Mouse (Mus musculus) thymus, postnatal 36 days (tissue): ENCODE measurements at regions not wholly inside any gene's neighbourhood (a gene's known extent, or its start where the extent isn't known, plus 50 kb on each side); places are given as distances from the start of the nearest gene placed in this dataset.

ENCODE experiments used
- DNase-seq, 2 experiments: peaks; one replicate each; pipeline ENCODE4 v3.0.0; 2022; ENCODE audit warnings: mixed read lengths in 2 of 2

GRCm38 (mm10) chr10:99468971-99469370 lies 205.9 kb downstream of the Dusp6 start:
- DNase-seq, result no peak

- DNase-seq, result no peak
Observed at GRCm38 (mm10) chr10:99471832-99472497, 208.9 kb downstream of the Dusp6 start.

- DNase-seq, result no peak
Observed at GRCm38 (mm10) chr10:99472806-99473205, 209.8 kb downstream of the Dusp6 start.

- no peak for DNase-seq
Observed at GRCm38 (mm10) chr10:99473758-99474157, 210.7 kb downstream of the Dusp6 start.

GRCm38 (mm10) chr10:99474546-99474945 lies 211.5 kb downstream of the Dusp6 start:
- DNase-seq, result no peak

- DNase-seq, result no peak
Observed at GRCm38 (mm10) chr10:99476214-99476613, 213.2 kb downstream of the Dusp6 start.

- no peak for DNase-seq
Observed at GRCm38 (mm10) chr10:99476776-99477175, 213.7 kb downstream of the Dusp6 start.

GRCm38 (mm10) chr10:99480573-99480972 lies 217.5 kb downstream of the Dusp6 start:
- DNase-seq, result no peak

- no peak for DNase-seq
Observed at GRCm38 (mm10) chr10:99482009-99482408, 219.0 kb downstream of the Dusp6 start.

- no peak for DNase-seq
Observed at GRCm38 (mm10) chr10:99488195-99489080, 225.4 kb downstream of the Dusp6 start.

GRCm38 (mm10) chr10:99511514-99512237 lies 247.8 kb downstream of the Csl start:
- no peak for DNase-seq

GRCm38 (mm10) chr10:99517944-99518343 lies 241.5 kb downstream of the Csl start:
- no peak for DNase-seq

- DNase-seq, result no peak
Observed at GRCm38 (mm10) chr10:99519479-99519878, 240.0 kb downstream of the Csl start.

GRCm38 (mm10) chr10:99523817-99524216 lies 235.6 kb downstream of the Csl start:
- no peak for DNase-seq

GRCm38 (mm10) chr10:99524273-99525212 lies 234.9 kb downstream of the Csl start:
- DNase-seq, result no peak

GRCm38 (mm10) chr10:99526148-99526547 lies 233.3 kb downstream of the Csl start:
- DNase-seq, result no peak

GRCm38 (mm10) chr10:99526561-99526960 lies 232.9 kb downstream of the Csl start:
- no peak for DNase-seq

GRCm38 (mm10) chr10:99531104-99531503 lies 228.4 kb downstream of the Csl start:
- no peak for DNase-seq

- DNase-seq, result no peak
Observed at GRCm38 (mm10) chr10:99531556-99531955, 227.9 kb downstream of the Csl start.

GRCm38 (mm10) chr10:99531992-99532391 lies 227.5 kb downstream of the Csl start:
- DNase-seq, result no peak

- DNase-seq, result no peak
Observed at GRCm38 (mm10) chr10:99532697-99533119, 226.8 kb downstream of the Csl start.

- no peak for DNase-seq
Observed at GRCm38 (mm10) chr10:99533468-99533867, 226.0 kb downstream of the Csl start.
